Mouse (Mus musculus) stomach, embryonic 14.5 days (tissue): ENCODE results near the gene Lrrc25. TPM values are rescaled to one million over a fixed set of nuclear protein-coding genes. Genes with fewer than 3 reads are reported as not detected.

Experiments used
- ATAC-seq: fragments of 200-750 bp; cut with Nextera tagmentation; 2 replicates; pipeline ENCODE4 v1.8.0; 2017; ENCODE audit warnings: low read depth, moderate TSS enrichment; ENCODE audit not compliant: insufficient number of reproducible peaks, insufficient read depth, low FRiP score
- H3K27ac ChIP-seq: fragments of 300-500 bp; sonication (generic); 2 replicates; pipeline ENCODE4 v1.5.1; 2014; ENCODE audit warnings: mild to moderate bottlenecking, low read length, moderate library complexity, mixed read lengths
- H3K27me3 ChIP-seq: fragments of 300-500 bp; sonication (generic); 2 replicates; pipeline ENCODE4 v1.6.1; 2014; ENCODE audit warnings: low read length, control low read depth, mixed read lengths; ENCODE audit not compliant: control insufficient read depth, insufficient read depth
- H3K36me3 ChIP-seq: fragments of 300-500 bp; sonication (generic); 2 replicates; pipeline ENCODE4 v1.6.1; 2014; ENCODE audit warnings: mild to moderate bottlenecking, control low read depth, low read length, moderate library complexity, mixed read lengths; ENCODE audit not compliant: control insufficient read depth, insufficient read depth
- H3K4me1 ChIP-seq: fragments of 300-500 bp; sonication (generic); 2 replicates; pipeline ENCODE4 v1.6.1; 2014; ENCODE audit warnings: low read length, control low read depth, mixed read lengths; ENCODE audit not compliant: control insufficient read depth, insufficient read depth
- H3K4me2 ChIP-seq: fragments of 300-500 bp; sonication (generic); replicated peaks from 2 replicates; pipeline ENCODE4 v1.6.1; 2014; ENCODE audit warnings: low read depth, low read length, control low read depth
- H3K4me3 ChIP-seq: fragments of 300-500 bp; sonication (generic); 2 replicates; pipeline ENCODE4 v1.5.1; 2014; ENCODE audit warnings: low read depth, low read length, control low read depth
- H3K9ac ChIP-seq: fragments of 300-500 bp; sonication (generic); replicated peaks from 2 replicates; pipeline ENCODE4 v1.6.1; 2014; ENCODE audit warnings: low read depth, mild to moderate bottlenecking, control low read depth, low read length, moderate library complexity, mixed read lengths
- H3K9me3 ChIP-seq: fragments of 300-500 bp; sonication (generic); 2 replicates; pipeline ENCODE4 v1.6.1; 2016; ENCODE audit warnings: low read depth, low read length, control low read depth; ENCODE audit not compliant: control insufficient read depth
- WGBS: fragments of 180-500 bp; shearing (Covaris S2); extraction: QIAGEN DNeasy Blood & Tissue Kit; methylation state at CpG from one replicate; pipeline ENCODE4 v1.1.7; 2014; 5-methylcytosine and 5-hydroxymethylcytosine counted together
- polyA plus RNA-seq: library from polyadenylated mRNA; unstranded; fragments of >200 nt; fragmentation: Nextera tagmentation; extraction: Ambion mirVana; gene quantifications from 2 replicates; pipeline ENCODE4 v1.2.1, GENCODE M21; 2014

Lrrc25 gene
- polyA plus RNA-seq, 1 experiment from 2014 or later: 2.9 TPM

GRCm38 (mm10) chr8:70602139-70602811 lies 13.7 kb upstream of the Lrrc25 start:
- no peak overlapping the region for H3K9ac ChIP-seq
- 94% methylated on average over 13 of the region's 13 CpGs for WGBS
- H3K9me3 ChIP-seq: peaks cover 4% of the 10 kb centered on the region; the same call in 1 of the 2 replicates
- H3K4me2 ChIP-seq: no peak overlapping the region
- no peak overlapping the region for H3K4me3 ChIP-seq
- H3K4me1 ChIP-seq: peaks cover 42% of the 10 kb centered on the region; the same call in 1 of the 2 replicates
- no peak for ATAC-seq
- no peaks in the 10 kb centered on the region for H3K27me3 ChIP-seq
- H3K27ac ChIP-seq: no peak overlapping the region
- H3K36me3 ChIP-seq: peaks cover 12% of the 10 kb centered on the region; the same call in 1 of the 2 replicates

- H3K4me3 ChIP-seq: no peak overlapping the region
- H3K9ac ChIP-seq: no peak overlapping the region
- 83% methylated on average over 7 of the region's 7 CpGs for WGBS
- H3K4me1 ChIP-seq: peaks cover 27% of the 10 kb centered on the region; the same call in 1 of the 2 replicates
- no peaks in the 10 kb centered on the region for H3K27me3 ChIP-seq
- ATAC-seq: no peak
- H3K4me2 ChIP-seq: no peak overlapping the region
- peaks cover 4% of the 10 kb centered on the region; the same call in 1 of the 2 replicates for H3K9me3 ChIP-seq
- H3K27ac ChIP-seq: no peak overlapping the region
- H3K36me3 ChIP-seq: peaks cover 12% of the 10 kb centered on the region; the same call in 1 of the 2 replicates
These were observed 11.4 kb upstream of the Lrrc25 start for GRCm38 (mm10) chr8:70604558-70604957.

GRCm38 (mm10) chr8:70605871-70606779 lies 9.8 kb upstream of the Lrrc25 start:
- no peak overlapping the region for H3K4me3 ChIP-seq
- no peak overlapping the region for H3K27ac ChIP-seq
- peaks cover 12% of the 10 kb centered on the region; the same call in 1 of the 2 replicates for H3K36me3 ChIP-seq
- no peaks in the 10 kb centered on the region for H3K27me3 ChIP-seq
- peak overlapping the region; percentile 98; the same call in 1 of the 2 replicates for H3K4me2 ChIP-seq
- H3K9ac ChIP-seq: no peak overlapping the region
- ATAC-seq: no peak
- H3K9me3 ChIP-seq: peaks cover 4% of the 10 kb centered on the region; the same call in 1 of the 2 replicates
- H3K4me1 ChIP-seq: peaks cover 16% of the 10 kb centered on the region; the same call in 1 of the 2 replicates
- 88% methylated on average over 9 of the region's 9 CpGs for WGBS

- Histone ChIP-seq H3K4me3 (peak overlapping the region; percentile 84), H3K4me1 (peaks cover 13% of the 10 kb centered on the region; the same call in 1 of the 2 replicates), H3K36me3 (peaks cover 11% of the 10 kb centered on the region; the same call in 1 of the 2 replicates), H3K4me2 (peak overlapping the region; percentile 98), H3K27ac (no peak overlapping the region), H3K9me3 (0 out of 2 replicates have a peak, but pooled peaks cover 1% of the 10 kb centered on the region), H3K9ac (0 out of 2 replicates have a peak overlapping the region, but pooled peaks have one; percentile 66), H3K27me3 (no peaks in the 10 kb centered on the region)
- WGBS: 56% methylated on average over 18 of the region's 18 CpGs
- ATAC-seq: no peak
These were observed 9.0 kb upstream of the Lrrc25 start for GRCm38 (mm10) chr8:70606780-70607602.

- no peaks in the 10 kb centered on the region for H3K27me3 ChIP-seq
- 27% methylated on average over 6 of the region's 6 CpGs for WGBS
- ATAC-seq: no peak
- peak overlapping the region; percentile 99; the same call in 1 of the 2 replicates for H3K27ac ChIP-seq
- H3K9me3 ChIP-seq: no peaks in the 10 kb centered on the region
- peak overlapping the region; percentile 84 for H3K4me3 ChIP-seq
- H3K9ac ChIP-seq: peak overlapping the region; percentile 66
- H3K36me3 ChIP-seq: peaks cover 5% of the 10 kb centered on the region; the same call in 1 of the 2 replicates
- peaks cover 13% of the 10 kb centered on the region; the same call in 1 of the 2 replicates for H3K4me1 ChIP-seq
- H3K4me2 ChIP-seq: peak overlapping the region; percentile 98
These were observed 8.4 kb upstream of the Lrrc25 start for GRCm38 (mm10) chr8:70607603-70607897.

- H3K27me3 ChIP-seq: no peaks in the 10 kb centered on the region
- H3K4me1 ChIP-seq: peaks cover 13% of the 10 kb centered on the region; the same call in 1 of the 2 replicates
- peak overlapping the region; percentile 84 for H3K4me3 ChIP-seq
- H3K9me3 ChIP-seq: no peaks in the 10 kb centered on the region
- WGBS: under 1% methylated on average over 84 of the region's 84 CpGs
- peak overlapping the region; percentile 99 for H3K27ac ChIP-seq
- H3K4me2 ChIP-seq: peak overlapping the region; percentile 98
- H3K36me3 ChIP-seq: no peaks in the 10 kb centered on the region
- peak overlapping the region; percentile 66 for H3K9ac ChIP-seq
- ATAC-seq: no peak
These were observed 7.8 kb upstream of the Lrrc25 start for GRCm38 (mm10) chr8:70607898-70608748.

GRCm38 (mm10) chr8:70608749-70609367 lies 7.1 kb upstream of the Lrrc25 start, which contains the start of gene Ssbp4:
TSS of gene Ssbp4 (minus strand) at chr8:70608872.
- H3K27ac ChIP-seq: peak within 1 kb of the TSS; percentile 99
- H3K4me2 ChIP-seq: peak within 1 kb of the TSS; percentile 98
- 4% methylated on average over 26 of the region's 26 CpGs for WGBS
- H3K9ac ChIP-seq: peak within 1 kb of the TSS; percentile 77
- peaks cover 16% of the 10 kb centered on the region; the same call in 1 of the 2 replicates for H3K4me1 ChIP-seq
- H3K4me3 ChIP-seq: peak within 1 kb of the TSS; percentile 84
- no peaks in the 10 kb centered on the region for H3K9me3 ChIP-seq
- H3K27me3 ChIP-seq: no peaks in the 10 kb centered on the region
- no peak for ATAC-seq
- no peaks in the 10 kb centered on the region for H3K36me3 ChIP-seq
